Mouse (Mus musculus) bone marrow macrophage, adult 2 months (primary cell): Measurements from ENCODE around the gene Ssh1. TPM values are rescaled to one million over a fixed set of nuclear protein-coding genes. Genes with fewer than 3 reads are reported as not detected.

Experiments used
- H3K27ac ChIP-seq: 2 replicates; pipeline ENCODE4 v1.5.1; 2012; ENCODE audit warnings: low read depth, low read length; ENCODE audit not compliant: insufficient read depth
- H3K4me1 ChIP-seq: 2 replicates; pipeline ENCODE4 v1.6.1; 2012; ENCODE audit warnings: low read length; ENCODE audit not compliant: control insufficient read depth, insufficient read depth
- H3K4me3 ChIP-seq: 2 replicates; pipeline ENCODE4 v1.5.1; 2012; ENCODE audit warnings: mild to moderate bottlenecking, low read length, moderate library complexity; ENCODE audit not compliant: insufficient read depth
- CTCF ChIP-seq: IDR thresholded peaks from 2 replicates; pipeline ENCODE4 v1.5.1; 2012; ENCODE audit warnings: low read depth, mild to moderate bottlenecking, low read length, moderate library complexity
- POLR2A ChIP-seq: IDR thresholded peaks from 2 replicates; pipeline ENCODE4 v1.6.1; 2012; ENCODE audit warnings: mild to moderate bottlenecking, low read depth, low read length, borderline replicate concordance
- polyA plus RNA-seq: library from polyadenylated mRNA; stranded (reverse); fragments of >200 nt; gene quantifications from 2 replicates; pipeline ENCODE4 v1.2.4, GENCODE M21; 2012; ENCODE audit not compliant: missing spikeins, insufficient read depth, insufficient read length

The Ssh1 gene
- polyA plus RNA-seq: 15.3 and 18.5 TPM in 2 replicates

- 0 out of 2 replicates have a peak, but pooled peaks have one; percentile 40 for TF ChIP-seq POLR2A
- no peak for TF ChIP-seq CTCF
- Histone ChIP-seq H3K4me3 (peak within 1 kb of the TSS; percentile 93), H3K27ac (peak within 1 kb of the TSS; percentile 53), H3K4me1 (peaks cover 13% of the 10 kb centered on the region)
Observed at GRCm38 (mm10) chr5:113993487-113994465, at the start of gene Ssh1. Gene Ssh1, minus strand, starts transcription at chr5:113993894.

GRCm38 (mm10) chr5:114041327-114041930, 47.7 kb upstream of the Ssh1 start:
- no peaks in the 10 kb centered on the region for H3K4me1 ChIP-seq
- no peak overlapping the region for H3K27ac ChIP-seq
- TF ChIP-seq CTCF (no peak), POLR2A (no peak)
- peak overlapping the region; percentile 12; the same call in 1 of the 2 replicates for H3K4me3 ChIP-seq

- no peaks in the 10 kb centered on the region for H3K4me1 ChIP-seq
- H3K27ac ChIP-seq: no peak overlapping the region
- TF ChIP-seq POLR2A: no peak
- TF ChIP-seq CTCF: no peak
- H3K4me3 ChIP-seq: no peak overlapping the region
Observed at GRCm38 (mm10) chr5:114040911-114041310, 47.2 kb upstream of the Ssh1 start.

GRCm38 (mm10) chr5:114040508-114040907, 46.8 kb upstream of the Ssh1 start:
- Histone ChIP-seq H3K27ac (no peak overlapping the region), H3K4me3 (no peak overlapping the region), H3K4me1 (no peaks in the 10 kb centered on the region)
- TF ChIP-seq CTCF: no peak
- TF ChIP-seq POLR2A: no peak

GRCm38 (mm10) chr5:114035111-114035510, 41.4 kb upstream of the Ssh1 start:
- Histone ChIP-seq H3K27ac (no peak overlapping the region), H3K4me1 (no peaks in the 10 kb centered on the region), H3K4me3 (no peak overlapping the region)
- TF ChIP-seq CTCF (no peak), POLR2A (no peak)

- H3K27ac ChIP-seq: no peak overlapping the region
- no peak overlapping the region for H3K4me3 ChIP-seq
- TF ChIP-seq POLR2A: no peak
- no peaks in the 10 kb centered on the region for H3K4me1 ChIP-seq
Observed at GRCm38 (mm10) chr5:114034393-114034792, 40.7 kb upstream of the Ssh1 start.

- Histone ChIP-seq H3K4me1 (no peaks in the 10 kb centered on the region), H3K27ac (no peak overlapping the region), H3K4me3 (no peak overlapping the region)
- TF ChIP-seq CTCF: no peak
- TF ChIP-seq POLR2A: no peak
Observed at GRCm38 (mm10) chr5:114032161-114032763, 38.6 kb upstream of the Ssh1 start.

- Histone ChIP-seq H3K4me3 (no peak overlapping the region), H3K27ac (no peak overlapping the region), H3K4me1 (no peaks in the 10 kb centered on the region)
- no peak for TF ChIP-seq CTCF
- TF ChIP-seq POLR2A: no peak
Observed at GRCm38 (mm10) chr5:114030652-114031051, 37.0 kb upstream of the Ssh1 start.

GRCm38 (mm10) chr5:114028111-114028510, 34.4 kb upstream of the Ssh1 start:
- Histone ChIP-seq H3K27ac (no peak overlapping the region), H3K4me1 (no peaks in the 10 kb centered on the region), H3K4me3 (no peak overlapping the region)
- TF ChIP-seq CTCF (no peak), POLR2A (no peak)
